Mouse (Mus musculus) midbrain, embryonic 11.5 days (tissue): ENCODE data around the gene Gucd1. TPM values are rescaled to one million over a fixed set of nuclear protein-coding genes. Genes with fewer than 3 reads are reported as not detected.
A peak's percentile ranks its signal among the peaks of the same experiment; 100 is the strongest.
"Not testable (repeated sequence)": the region's sequence is repeated elsewhere in the genome, so short reads cannot be mapped to it uniquely, and the experiment has no call there.

Source experiments
- ATAC-seq: fragments of 200-750 bp; cut with Nextera tagmentation; 2 replicates; pipeline ENCODE4 v1.8.0; 2017; ENCODE audit warnings: moderate TSS enrichment, moderate library complexity; ENCODE audit not compliant: low FRiP score
- DNase-seq: peaks from one replicate; pipeline ENCODE4 v3.0.0; 2015; ENCODE audit warnings: low spot score; ENCODE audit errors: missing footprints
- H3K27ac ChIP-seq: fragments of 300-500 bp; sonication (generic); 2 replicates; pipeline ENCODE4 v1.5.1; 2014; ENCODE audit warnings: low read depth, low read length
- H3K27me3 ChIP-seq: fragments of 300-500 bp; sonication (generic); 2 replicates; pipeline ENCODE4 v1.6.1; 2014; ENCODE audit warnings: mild to moderate bottlenecking, low read length, moderate library complexity, mixed read lengths; ENCODE audit not compliant: control insufficient read depth, insufficient read depth
- H3K36me3 ChIP-seq: fragments of 300-500 bp; sonication (generic); 2 replicates; pipeline ENCODE4 v1.6.1; 2014; ENCODE audit warnings: mild to moderate bottlenecking, low read length, moderate library complexity, mixed read lengths; ENCODE audit not compliant: control insufficient read depth, insufficient read depth
- H3K4me1 ChIP-seq: fragments of 300-500 bp; sonication (generic); 2 replicates; pipeline ENCODE4 v1.6.1; 2014; ENCODE audit warnings: low read length; ENCODE audit not compliant: control insufficient read depth, insufficient read depth
- H3K4me2 ChIP-seq: fragments of 300-500 bp; sonication (generic); 2 replicates; pipeline ENCODE4 v1.6.1; 2014; ENCODE audit warnings: mild to moderate bottlenecking, moderate library complexity
- H3K4me3 ChIP-seq: fragments of 300-500 bp; sonication (generic); 2 replicates; pipeline ENCODE4 v1.5.1; 2014; ENCODE audit warnings: low read depth, low read length
- H3K9ac ChIP-seq: fragments of 300-500 bp; sonication (generic); 2 replicates; pipeline ENCODE4 v1.6.1; 2014; ENCODE audit warnings: low read length
- H3K9me3 ChIP-seq: fragments of 300-500 bp; sonication (generic); 2 replicates; pipeline ENCODE4 v1.6.1; 2016; ENCODE audit warnings: low read length; ENCODE audit not compliant: control insufficient read depth
- WGBS: fragments of 180-500 bp; shearing (Covaris S2); extraction: QIAGEN DNeasy Blood & Tissue Kit; methylation state at CpG from one replicate; pipeline ENCODE4 v1.1.7; 2014; 5-methylcytosine and 5-hydroxymethylcytosine counted together
- polyA plus RNA-seq: library from polyadenylated mRNA; unstranded; fragments of >200 nt; fragmentation: Nextera tagmentation; extraction: Ambion mirVana; gene quantifications from 2 replicates; pipeline ENCODE4 v1.2.1, GENCODE M21; 2014

The Gucd1 gene
- polyA plus RNA-seq, 1 experiment from 2014 or later = 36.0 TPM

- DNase-seq = no peak
- H3K27ac ChIP-seq = no peak overlapping the region
- ATAC-seq = no peak
These were observed 111.0 kb downstream of the Gucd1 start for GRCm38 (mm10) chr10:75406755-75407154.

GRCm38 (mm10) chr10:75405916-75406315, 111.9 kb downstream of the Gucd1 start:
- WGBS = 93% methylated on average over 8 of the region's 8 CpGs
- ATAC-seq = no peak

More at GRCm38 (mm10) chr10:75406755-75407154, 111.0 kb downstream of the Gucd1 start:
- WGBS = 52% methylated on average over 13 of the region's 13 CpGs
- H3K4me1 ChIP-seq = peaks cover 4% of the 10 kb centered on the region
- H3K4me2 ChIP-seq = no peak overlapping the region
- no peaks in the 10 kb centered on the region for H3K9me3 ChIP-seq
- no peak overlapping the region for H3K4me3 ChIP-seq
- H3K9ac ChIP-seq = no peak overlapping the region
- H3K36me3 ChIP-seq = no peaks in the 10 kb centered on the region
- H3K27me3 ChIP-seq = no peaks in the 10 kb centered on the region

GRCm38 (mm10) chr10:75400958-75401357, 116.8 kb downstream of the Gucd1 start, which contains the start of gene Upb1:
Upb1 (plus strand) TSS chr10:75401115.
- no peak within 1 kb of the TSS for H3K27ac ChIP-seq
- no peaks in the 10 kb centered on the region for H3K36me3 ChIP-seq
- no peak within 1 kb of the TSS for H3K4me3 ChIP-seq
- no peak for DNase-seq
- WGBS = 85% methylated on average over 4 of the region's 4 CpGs
- H3K4me2 ChIP-seq = no peak within 1 kb of the TSS
- ATAC-seq = no peak
- H3K9me3 ChIP-seq = no peaks in the 10 kb centered on the region
- H3K9ac ChIP-seq = no peak within 1 kb of the TSS
- no peaks in the 10 kb centered on the region for H3K27me3 ChIP-seq
- H3K4me1 ChIP-seq = no peaks in the 10 kb centered on the region

More at GRCm38 (mm10) chr10:75405916-75406315, 111.9 kb downstream of the Gucd1 start:
- Histone ChIP-seq H3K4me3 (no peak overlapping the region), H3K4me1 (no peaks in the 10 kb centered on the region), H3K27me3 (no peaks in the 10 kb centered on the region), H3K36me3 (no peaks in the 10 kb centered on the region), H3K9me3 (no peaks in the 10 kb centered on the region), H3K27ac (no peak overlapping the region), H3K4me2 (no peak overlapping the region), H3K9ac (no peak overlapping the region)
- DNase-seq = no peak

GRCm38 (mm10) chr10:75396966-75397365, 120.8 kb downstream of the Gucd1 start:
- Histone ChIP-seq H3K27me3 (no peaks in the 10 kb centered on the region), H3K9ac (no peak overlapping the region), H3K9me3 (no peaks in the 10 kb centered on the region), H3K36me3 (no peaks in the 10 kb centered on the region), H3K4me2 (no peak overlapping the region), H3K27ac (no peak overlapping the region), H3K4me1 (no peaks in the 10 kb centered on the region), H3K4me3 (no peak overlapping the region)
- peak; percentile 11; the same call in 1 of the 2 replicates for ATAC-seq
- WGBS = 57% methylated on average over 14 of the region's 14 CpGs
- no peak for DNase-seq

- Histone ChIP-seq H3K4me2 (no peak overlapping the region), H3K27ac (no peak overlapping the region), H3K9me3 (no peaks in the 10 kb centered on the region), H3K4me3 (no peak overlapping the region), H3K9ac (no peak overlapping the region), H3K27me3 (no peaks in the 10 kb centered on the region), H3K36me3 (no peaks in the 10 kb centered on the region), H3K4me1 (no peaks in the 10 kb centered on the region)
- WGBS = 93% methylated on average over 8 of the region's 8 CpGs
- DNase-seq = no peak
- no peak for ATAC-seq
These were observed 123.0 kb downstream of the Gucd1 start for GRCm38 (mm10) chr10:75394796-75395195.

GRCm38 (mm10) chr10:75390832-75391231, 126.9 kb downstream of the Gucd1 start:
- Histone ChIP-seq H3K27ac (no peak overlapping the region), H3K4me2 (no peak overlapping the region), H3K4me1 (no peaks in the 10 kb centered on the region), H3K36me3 (no peaks in the 10 kb centered on the region), H3K27me3 (no peaks in the 10 kb centered on the region), H3K9ac (no peak overlapping the region), H3K9me3 (no peaks in the 10 kb centered on the region), H3K4me3 (no peak overlapping the region)
- DNase-seq (no peak), ATAC-seq (no peak)
- WGBS = 88% methylated on average over 4 of the region's 4 CpGs

- Histone ChIP-seq H3K36me3 (no peaks in the 10 kb centered on the region), H3K27ac (no peak overlapping the region), H3K27me3 (no peaks in the 10 kb centered on the region), H3K4me1 (no peaks in the 10 kb centered on the region), H3K4me2 (no peak overlapping the region), H3K9ac (no peak overlapping the region), H3K9me3 (no peaks in the 10 kb centered on the region), H3K4me3 (no peak overlapping the region)
- ATAC-seq (no peak), DNase-seq (no peak)
- WGBS = 90% methylated on average over 2 of the region's 2 CpGs
These were observed 127.6 kb downstream of the Gucd1 start for GRCm38 (mm10) chr10:75390156-75390555.

- no peak overlapping the region for H3K4me2 ChIP-seq
- 95% methylated on average over 10 of the region's 10 CpGs for WGBS
- no peaks in the 10 kb centered on the region for H3K9me3 ChIP-seq
- DNase-seq = no peak
- ATAC-seq = no peak
- H3K9ac ChIP-seq = no peak overlapping the region
- no peaks in the 10 kb centered on the region for H3K36me3 ChIP-seq
- no peaks in the 10 kb centered on the region for H3K27me3 ChIP-seq
- H3K4me1 ChIP-seq = no peaks in the 10 kb centered on the region
- no peak overlapping the region for H3K27ac ChIP-seq
- no peak overlapping the region for H3K4me3 ChIP-seq
These were observed 139.1 kb downstream of the Gucd1 start for GRCm38 (mm10) chr10:75378688-75379087.

GRCm38 (mm10) chr10:75373655-75374351, 144.0 kb downstream of the Gucd1 start:
- not testable (repeated sequence) for H3K36me3 ChIP-seq, H3K27ac ChIP-seq, H3K9ac ChIP-seq, H3K27me3 ChIP-seq, H3K4me1 ChIP-seq, H3K4me2 ChIP-seq, H3K9me3 ChIP-seq, ATAC-seq, H3K4me3 ChIP-seq
- 84% methylated on average over 12 of the region's 19 CpGs for WGBS
- peak; percentile 41 for DNase-seq
